Mouse (Mus musculus) olfactory bulb, adult 2 months (tissue): Measurements from ENCODE around the gene Rab15. TPM values are rescaled to one million over a fixed set of nuclear protein-coding genes. Genes with fewer than 3 reads are reported as not detected.

ENCODE experiments used
- H3K27ac ChIP-seq: fragments of 200-500 bp; 2 replicates; pipeline ENCODE4 v1.5.1; 2012; ENCODE audit warnings: low read depth, low read length; ENCODE audit not compliant: insufficient read depth
- H3K4me1 ChIP-seq: fragments of 200-500 bp; 2 replicates; pipeline ENCODE4 v1.6.1; 2012; ENCODE audit warnings: low read length; ENCODE audit not compliant: control insufficient read depth, insufficient read depth
- H3K4me3 ChIP-seq: fragments of 200-500 bp; 2 replicates; pipeline ENCODE4 v1.5.1; 2012; ENCODE audit warnings: mild to moderate bottlenecking, low read depth, low read length, moderate library complexity; ENCODE audit not compliant: insufficient read depth
- CTCF ChIP-seq: fragments of 200-500 bp; IDR thresholded peaks from 2 replicates; pipeline ENCODE4 v1.5.1; 2012; ENCODE audit warnings: low read depth, mild to moderate bottlenecking, low read length, moderate library complexity; ENCODE audit not compliant: insufficient read depth
- POLR2A ChIP-seq: fragments of 200-500 bp; IDR thresholded peaks from 2 replicates; pipeline ENCODE4 v1.6.1; 2012; ENCODE audit warnings: mild to moderate bottlenecking, low read depth, low read length, moderate library complexity; ENCODE audit not compliant: insufficient read depth
- whole genome bisulfite sequencing: fragments of 180-500 bp; shearing (Covaris S2); methylation state at CpG from one replicate; pipeline ENCODE4 v1.1.7; 2018; 5-methylcytosine and 5-hydroxymethylcytosine counted together
- polyA plus RNA-seq: library from polyadenylated mRNA; stranded (reverse); fragments of >200 nt; gene quantifications from 2 replicates; pipeline ENCODE4 v1.2.4, GENCODE M21; 2012; ENCODE audit warnings: low replicate concordance; ENCODE audit not compliant: missing spikeins, insufficient read depth, insufficient read length

Rab15 gene
- polyA plus RNA-seq, 1 experiment: not detected

- TF ChIP-seq POLR2A: no peak
- TF ChIP-seq CTCF: no peak
- 53% methylated on average over 3 of the region's 3 CpGs for WGBS
- no peak overlapping the region for H3K27ac ChIP-seq
- H3K4me1 ChIP-seq: peaks cover 2% of the 10 kb centered on the region; the same call in 1 of the 2 replicates
- no peak overlapping the region for H3K4me3 ChIP-seq
Observed at GRCm38 (mm10) chr12:76774652-76775051, 48.1 kb downstream of the Rab15 start.

- Histone ChIP-seq H3K4me3 (no peak overlapping the region), H3K27ac (no peak overlapping the region), H3K4me1 (peaks cover 2% of the 10 kb centered on the region; the same call in 1 of the 2 replicates)
- 90% methylated on average over 5 of the region's 5 CpGs for WGBS
- TF ChIP-seq POLR2A (no peak), CTCF (no peak)
Observed at GRCm38 (mm10) chr12:76771540-76771939, 51.2 kb downstream of the Rab15 start.

DNA sequence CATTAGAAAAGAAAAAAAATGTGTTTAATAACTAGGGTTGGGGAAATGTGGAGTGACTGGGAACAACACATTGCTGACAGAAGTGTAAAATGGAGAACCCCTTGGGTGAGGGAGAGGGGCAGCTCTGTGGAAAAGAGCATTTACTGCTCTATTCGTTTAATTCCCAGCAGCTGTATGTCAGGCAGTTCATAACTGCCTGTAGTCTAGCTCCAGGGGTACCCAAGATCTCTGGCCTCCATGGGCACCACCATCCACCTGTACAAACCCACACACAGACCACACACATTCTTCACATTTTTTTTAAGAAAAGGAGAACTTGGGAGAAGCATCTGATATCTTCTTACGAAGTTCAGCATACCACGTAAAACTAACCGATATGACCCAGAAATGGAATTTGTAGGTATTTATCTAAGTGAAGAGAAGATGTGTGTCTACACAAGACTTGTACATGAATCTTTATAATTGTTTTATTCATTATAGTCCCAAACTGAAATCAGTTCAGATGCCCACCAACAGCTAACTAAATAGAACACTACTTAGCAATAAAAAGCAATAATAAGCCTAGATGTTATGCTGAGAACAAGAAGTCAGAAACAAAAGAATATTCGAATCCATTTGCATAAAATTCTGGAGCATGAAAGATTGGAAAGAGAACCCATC, 51.7 kb downstream of the Rab15 start:
- Histone ChIP-seq H3K4me1 (peaks cover 7% of the 10 kb centered on the region), H3K27ac (no peak overlapping the region), H3K4me3 (no peak overlapping the region)
- no peak for TF ChIP-seq POLR2A
- TF ChIP-seq CTCF: no peak
- 86% methylated on average over 5 of the region's 5 CpGs for WGBS

- WGBS: 19% methylated on average over 20 of the region's 20 CpGs
- Histone ChIP-seq H3K4me1 (peaks cover 6% of the 10 kb centered on the region), H3K27ac (peak overlapping the region; percentile 99), H3K4me3 (peak overlapping the region; percentile 100)
- no peak for TF ChIP-seq CTCF
- TF ChIP-seq POLR2A: no peak
Observed at GRCm38 (mm10) chr12:76765901-76766630, 56.6 kb downstream of the Rab15 start.

GRCm38 (mm10) chr12:76765354-76765851, 57.3 kb downstream of the Rab15 start, which contains the start of the genes Churc1 and Fntb:
Churc1 (plus strand) TSS chr12:76765538.
Fntb (plus strand) TSS chr12:76765589.
- Histone ChIP-seq H3K27ac (peak within 1 kb of the TSS; percentile 99), H3K4me3 (peak within 1 kb of the TSS; percentile 100), H3K4me1 (peaks cover 6% of the 10 kb centered on the region)
- under 1% methylated on average over 31 of the region's 31 CpGs for WGBS
- TF ChIP-seq POLR2A: peak; percentile 67
- no peak for TF ChIP-seq CTCF

- Histone ChIP-seq H3K4me3 (no peak overlapping the region), H3K4me1 (peaks cover 2% of the 10 kb centered on the region; the same call in 1 of the 2 replicates), H3K27ac (no peak overlapping the region)
- TF ChIP-seq CTCF: peak; percentile 35; the same call in 1 of the 2 replicates
- no peak for TF ChIP-seq POLR2A
- 34% methylated on average over 14 of the region's 14 CpGs for WGBS
Observed at GRCm38 (mm10) chr12:76752652-76753318, 69.9 kb downstream of the Rab15 start.

- 85% methylated on average over 16 of the region's 16 CpGs for WGBS
- TF ChIP-seq POLR2A (no peak), CTCF (no peak)
Observed at GRCm38 (mm10) chr12:76750866-76751459, 71.7 kb downstream of the Rab15 start.

More at GRCm38 (mm10) chr12:76750866-76751459, 71.7 kb downstream of the Rab15 start:
- Histone ChIP-seq H3K4me3 (no peak overlapping the region), H3K4me1 (peaks cover 2% of the 10 kb centered on the region; the same call in 1 of the 2 replicates), H3K27ac (no peak overlapping the region)

Other genes with a start within 250 kb of the Rab15 start
- 29.1 TPM in 1 of 2 replicates, not detected in the other for gene Sptb, start 112.4 kb downstream of the Rab15 start, polyA plus RNA-seq
- not detected in 2 replicates for gene Churc1, start 57.4 kb downstream of the Rab15 start, polyA plus RNA-seq
- not detected in 2 replicates for gene Fntb, start 57.3 kb downstream of the Rab15 start, polyA plus RNA-seq
- not detected in 2 replicates for gene Gpx2, start 27.4 kb downstream of the Rab15 start, polyA plus RNA-seq
- not detected in 2 replicates for gene Max, start 139.3 kb upstream of the Rab15 start, polyA plus RNA-seq